Mouse (Mus musculus) kidney, postnatal 0 days (tissue): ENCODE measurements at regions not wholly inside any gene's neighbourhood (a gene's known extent, or its start where the extent isn't known, plus 50 kb on each side); places are given as distances from the start of the nearest gene placed in this dataset.

Source experiments
- ATAC-seq: fragments of 200-750 bp; cut with Nextera tagmentation; replicated peaks from 2 replicates; pipeline ENCODE4 v1.8.0; 2017; ENCODE audit warnings: low read depth, moderate number of reproducible peaks, moderate TSS enrichment, moderate library complexity; ENCODE audit not compliant: low FRiP score
- DNase-seq: peaks from one replicate; pipeline ENCODE4 v3.0.0-alpha.2; 2016; ENCODE audit warnings: low spot score
- H3K27ac ChIP-seq: fragments of 300-500 bp; sonication (generic); 2 replicates; pipeline ENCODE4 v1.5.1; 2014; ENCODE audit warnings: mild to moderate bottlenecking
- H3K27me3 ChIP-seq: fragments of 300-500 bp; sonication (generic); 2 replicates; pipeline ENCODE4 v1.6.1; 2014; ENCODE audit warnings: low read length, mixed read lengths; ENCODE audit not compliant: insufficient read depth
- H3K36me3 ChIP-seq: fragments of 300-500 bp; sonication (generic); 2 replicates; pipeline ENCODE4 v1.6.1; 2014; ENCODE audit warnings: low read length, mixed read lengths; ENCODE audit not compliant: insufficient read depth
- H3K4me1 ChIP-seq: fragments of 300-500 bp; sonication (generic); replicated peaks from 2 replicates; pipeline ENCODE4 v1.6.1; 2014; ENCODE audit warnings: antibody characterized with exemption, low read length, mixed read lengths; ENCODE audit not compliant: insufficient read depth
- H3K4me2 ChIP-seq: fragments of 300-500 bp; sonication (generic); 2 replicates; pipeline ENCODE4 v1.6.1; 2014; ENCODE audit warnings: mild to moderate bottlenecking, low read length, moderate library complexity, mixed read lengths
- H3K4me3 ChIP-seq: fragments of 300-500 bp; sonication (generic); replicated peaks from 2 replicates; pipeline ENCODE4 v1.5.1; 2014; ENCODE audit warnings: low read depth, low read length
- H3K9ac ChIP-seq: fragments of 300-500 bp; sonication (generic); 2 replicates; pipeline ENCODE4 v1.6.1; 2014; ENCODE audit warnings: low read depth, low read length
- H3K9me3 ChIP-seq: fragments of 300-500 bp; sonication (generic); replicated peaks from 2 replicates; pipeline ENCODE4 v1.6.1; 2016; ENCODE audit warnings: low read length, inconsistent platforms, mixed read lengths
- CTCF ChIP-seq: IDR thresholded peaks from 2 replicates; pipeline ENCODE4 v1.5.1; 2016; ENCODE audit warnings: antibody characterized with exemption, low read depth, mild to moderate bottlenecking, moderate library complexity
- WGBS: fragments of 180-500 bp; shearing (Covaris S2); extraction: QIAGEN DNeasy Blood & Tissue Kit; methylation state at CpG from one replicate; pipeline ENCODE4 v1.1.7; 2014; 5-methylcytosine and 5-hydroxymethylcytosine counted together

- Histone ChIP-seq H3K27me3 (no peaks in the 10 kb centered on the region), H3K4me1 (no peaks in the 10 kb centered on the region), H3K4me3 (no peak overlapping the region), H3K36me3 (no peaks in the 10 kb centered on the region), H3K4me2 (no peak overlapping the region), H3K27ac (no peak overlapping the region), H3K9ac (no peak overlapping the region), H3K9me3 (no peaks in the 10 kb centered on the region)
- DNase-seq: peak; percentile 43
- peak; percentile 71; the same call in 1 of the 2 replicates for ATAC-seq
- TF ChIP-seq CTCF: no peak
- 17% methylated on average over 10 of the region's 10 CpGs for WGBS
These were observed 462.3 kb upstream of the Pou3f3 start for GRCm38 (mm10) chr1:42233289-42233688.

DNA sequence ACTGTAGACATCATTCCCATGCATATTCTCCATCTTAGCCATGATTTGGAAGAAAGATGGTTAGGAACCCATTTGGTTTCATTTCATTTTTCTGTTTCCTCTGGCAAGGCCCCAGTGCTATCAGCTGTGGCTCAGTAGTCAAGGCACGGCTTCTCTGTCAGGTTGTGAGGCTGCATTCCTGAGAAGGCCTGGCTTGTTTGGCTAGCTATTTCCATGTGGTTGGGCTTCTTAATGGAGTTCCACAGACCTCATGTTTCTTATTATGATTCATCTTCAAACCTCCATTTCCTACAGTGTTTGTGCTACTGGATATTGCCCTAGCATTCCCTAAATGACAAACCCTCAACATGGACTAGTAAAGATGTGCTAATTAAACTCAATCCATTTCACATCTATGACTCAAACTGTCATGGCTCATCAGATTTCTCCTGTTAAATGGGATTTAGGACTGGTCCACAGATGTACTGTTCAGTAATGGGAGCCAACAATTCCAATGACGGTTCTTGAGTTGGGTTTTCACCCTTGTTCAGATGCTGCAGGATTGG lies 459.0 kb upstream of the Pou3f3 start:
- no peaks in the 10 kb centered on the region for H3K36me3 ChIP-seq
- 76% methylated on average over 2 of the region's 2 CpGs for WGBS
- no peak for ATAC-seq
- H3K27me3 ChIP-seq: no peaks in the 10 kb centered on the region
- no peak for TF ChIP-seq CTCF
- no peak overlapping the region for H3K27ac ChIP-seq
- H3K4me1 ChIP-seq: no peaks in the 10 kb centered on the region
- no peaks in the 10 kb centered on the region for H3K9me3 ChIP-seq
- no peak for DNase-seq
- H3K4me2 ChIP-seq: no peak overlapping the region
- no peak overlapping the region for H3K9ac ChIP-seq
- H3K4me3 ChIP-seq: no peak overlapping the region

GRCm38 (mm10) chr1:42238408-42238807 lies 457.2 kb upstream of the Pou3f3 start:
- Histone ChIP-seq H3K9ac (no peak overlapping the region), H3K4me3 (no peak overlapping the region), H3K36me3 (no peaks in the 10 kb centered on the region), H3K4me1 (no peaks in the 10 kb centered on the region), H3K27ac (no peak overlapping the region), H3K4me2 (no peak overlapping the region), H3K27me3 (no peaks in the 10 kb centered on the region), H3K9me3 (no peaks in the 10 kb centered on the region)
- TF ChIP-seq CTCF: peak; percentile 70
- no peak for ATAC-seq
- 83% methylated on average over 3 of the region's 3 CpGs for WGBS
- DNase-seq: no peak

- DNase-seq (no peak), ATAC-seq (no peak)
- Histone ChIP-seq H3K4me1 (no peaks in the 10 kb centered on the region), H3K9me3 (no peaks in the 10 kb centered on the region), H3K4me3 (no peak overlapping the region), H3K9ac (no peak overlapping the region), H3K36me3 (no peaks in the 10 kb centered on the region), H3K27me3 (no peaks in the 10 kb centered on the region), H3K27ac (no peak overlapping the region), H3K4me2 (no peak overlapping the region)
- TF ChIP-seq CTCF: no peak
- 57% methylated on average over 9 of the region's 9 CpGs for WGBS
These were observed 454.4 kb upstream of the Pou3f3 start for GRCm38 (mm10) chr1:42241172-42241571.

GRCm38 (mm10) chr1:42241601-42242220 lies 453.9 kb upstream of the Pou3f3 start:
- no peak overlapping the region for H3K27ac ChIP-seq
- no peaks in the 10 kb centered on the region for H3K9me3 ChIP-seq
- H3K4me1 ChIP-seq: no peaks in the 10 kb centered on the region
- no peaks in the 10 kb centered on the region for H3K36me3 ChIP-seq
- no peak overlapping the region for H3K9ac ChIP-seq
- 90% methylated on average over 11 of the region's 11 CpGs for WGBS
- TF ChIP-seq CTCF: no peak
- H3K4me2 ChIP-seq: no peak overlapping the region
- H3K27me3 ChIP-seq: no peaks in the 10 kb centered on the region
- no peak for DNase-seq
- no peak overlapping the region for H3K4me3 ChIP-seq
- ATAC-seq: no peak

GRCm38 (mm10) chr1:42242586-42243457 lies 452.7 kb upstream of the Pou3f3 start:
- Histone ChIP-seq H3K36me3 (no peaks in the 10 kb centered on the region), H3K4me3 (no peak overlapping the region), H3K9me3 (no peaks in the 10 kb centered on the region), H3K4me1 (no peaks in the 10 kb centered on the region), H3K4me2 (no peak overlapping the region), H3K27ac (peak overlapping the region; percentile 21; the same call in 1 of the 2 replicates), H3K9ac (no peak overlapping the region), H3K27me3 (no peaks in the 10 kb centered on the region)
- no peak; the same call in 1 of the 2 replicates for ATAC-seq
- DNase-seq: no peak
- TF ChIP-seq CTCF: no peak
- 30% methylated on average over 15 of the region's 15 CpGs for WGBS
